In the genomic region with DNA sequence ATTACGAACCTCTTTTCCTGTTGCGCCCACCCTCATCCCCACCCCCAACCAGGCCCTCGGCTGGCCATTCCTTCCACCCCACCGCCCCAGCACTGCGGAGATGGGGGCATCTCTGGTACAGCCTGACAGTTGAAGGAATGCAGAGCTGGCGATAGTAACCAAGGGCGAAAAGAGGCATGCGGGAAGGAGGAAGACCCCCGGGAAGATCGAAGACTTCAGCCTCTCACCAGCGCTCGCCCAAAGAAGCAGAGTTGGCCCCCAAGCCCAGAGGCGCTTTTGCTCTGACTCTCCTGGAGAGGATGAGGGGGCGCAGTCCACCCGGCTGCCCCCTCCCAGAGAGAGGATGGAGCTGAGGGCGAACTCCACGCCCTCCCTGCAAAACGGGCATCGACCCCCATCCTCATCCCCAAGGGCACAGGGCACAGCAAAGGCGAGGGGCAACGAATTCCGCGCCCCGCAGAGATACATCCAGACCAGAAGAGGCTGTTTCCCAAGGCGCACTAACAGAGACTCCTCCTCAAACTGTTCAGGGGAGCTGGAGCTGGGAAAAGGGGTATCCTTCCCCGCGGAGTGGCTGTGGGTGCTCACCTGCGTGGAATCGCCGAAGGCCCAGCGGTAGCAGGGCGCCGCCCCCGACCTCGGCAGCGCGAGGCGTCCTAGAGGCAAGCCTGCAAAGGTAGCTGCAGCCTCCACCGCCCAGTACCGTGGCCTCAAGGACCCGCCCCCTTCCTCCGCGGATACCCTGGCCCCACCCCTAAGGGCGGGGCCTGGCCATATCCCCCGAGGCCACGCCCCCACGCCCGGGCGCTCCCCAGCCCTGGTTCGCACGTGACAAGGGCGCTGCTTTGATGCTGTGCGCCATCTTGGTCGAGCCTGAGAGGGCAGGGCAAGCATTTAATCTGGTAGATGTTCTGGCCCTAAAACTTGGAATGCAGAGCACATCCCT, we compare ENCODE assay signal across 7 mouse cellular contexts. TPM values are rescaled to one million over a fixed set of nuclear protein-coding genes. Genes with fewer than 3 reads are reported as not detected.
A peak's percentile ranks its signal among the peaks of the same experiment; 100 is the strongest.
DNase-seq lines count a peak whose midpoint lies in the region; ATAC-seq and TF ChIP-seq lines count a peak whose summit lies in the region.

No protein-coding gene starts in this region.

- H3K4me1 ChIP-seq in embryonic facial prominence, embryonic 15.5 days, result peaks cover 18% of the 10 kb centered on the region
- peaks cover 18 to 48% of the 10 kb centered on the region in 2 experiments for H3K4me1 ChIP-seq in heart, embryonic 14.5 days (ENCODE audit: control insufficient read depth in 2 of 2, insufficient read depth in 2 of 2, low read length in 2 of 2)
- 0 out of 2 replicates have a peak, but pooled peaks cover 2% of the 10 kb centered on the region for H3K4me1 ChIP-seq in kidney, postnatal 0 days (replicated peaks; ENCODE audit: insufficient read depth, low read length)

- H3K4me3 ChIP-seq in embryonic facial prominence, embryonic 15.5 days (replicated peaks), result peak overlapping the region; percentile 57
- H3K4me3 ChIP-seq in heart, embryonic 14.5 days (ENCODE audit: control insufficient read depth in 1 of 2, insufficient read depth in 1 of 2, low read depth in 1 of 2, low read length in 2 of 2), result peak overlapping the region; percentile 53 to 74
- H3K4me3 ChIP-seq in kidney, postnatal 0 days (replicated peaks; ENCODE audit: low read depth, low read length), result peak overlapping the region; percentile 45

- TF ChIP-seq POLR2A in brain, embryonic 14.5 days (IDR thresholded peaks at IDR 0.05; ENCODE audit: borderline replicate concordance, extremely low read depth, insufficient read depth, insufficient read length, poor library complexity, severe bottlenecking), result no peak

- peak overlapping the region; percentile 94 for H3K4me2 ChIP-seq in embryonic facial prominence, embryonic 15.5 days (replicated peaks)
- peak overlapping the region; percentile 78 for H3K4me2 ChIP-seq in heart, embryonic 14.5 days (ENCODE audit: low read length)
- H3K4me2 ChIP-seq in kidney, postnatal 0 days (ENCODE audit: low read length), result peak overlapping the region; percentile 88

- no peak for TF ChIP-seq CTCF in brain, embryonic 14.5 days (IDR thresholded peaks at IDR 0.05; ENCODE audit: borderline replicate concordance, extremely low read depth, insufficient read depth, insufficient read length)
- TF ChIP-seq CTCF in kidney, postnatal 0 days (IDR thresholded peaks at IDR 0.05; ENCODE audit: low read depth), result peak; percentile 4; the same call in 1 of the 2 replicates

- H3K9me3 ChIP-seq in embryonic facial prominence, embryonic 15.5 days (replicated peaks), result no peaks in the 10 kb centered on the region
- H3K9me3 ChIP-seq in heart, embryonic 14.5 days (ENCODE audit: control insufficient read depth, low read length), result no peaks in the 10 kb centered on the region
- H3K9me3 ChIP-seq in kidney, postnatal 0 days (replicated peaks; ENCODE audit: low read length), result no peaks in the 10 kb centered on the region

- H3K27ac ChIP-seq in embryonic facial prominence, embryonic 15.5 days (replicated peaks), result peak overlapping the region; percentile 39; the same call in 1 of the 2 replicates
- H3K27ac ChIP-seq in heart, embryonic 14.5 days (replicated peaks in 1 of 2; ENCODE audit: control insufficient read depth in 1 of 2, insufficient read depth in 1 of 2, low read depth in 2 of 2, low read length in 2 of 2), result peak overlapping the region; percentile 62 to 63
- no peak overlapping the region for H3K27ac ChIP-seq in kidney, postnatal 0 days

- H3K9ac ChIP-seq in embryonic facial prominence, embryonic 15.5 days, result peak overlapping the region; percentile 58
- peak overlapping the region; percentile 76 for H3K9ac ChIP-seq in heart, embryonic 14.5 days (ENCODE audit: low read length)
- peak overlapping the region; percentile 54 for H3K9ac ChIP-seq in kidney, postnatal 0 days (ENCODE audit: low read depth, low read length)

- peaks cover 25% of the 10 kb centered on the region for H3K36me3 ChIP-seq in embryonic facial prominence, embryonic 15.5 days
- H3K36me3 ChIP-seq in heart, embryonic 14.5 days (ENCODE audit: control insufficient read depth, insufficient read depth, low read length), result peaks cover 32% of the 10 kb centered on the region
- H3K36me3 ChIP-seq in kidney, postnatal 0 days (ENCODE audit: insufficient read depth, low read length), result peaks cover 7% of the 10 kb centered on the region

- peak; percentile 96 for DNase-seq in brain, embryonic 14.5 days (ENCODE audit: low read depth)
- peak; percentile 95 for DNase-seq in kidney, postnatal 0 days (ENCODE audit: low spot score)
- DNase-seq in liver, result peak; percentile 93
- peak; percentile 29 to 38 for DNase-seq in monocyte, adult 2 months (ENCODE audit: low read depth in 1 of 2, low spot score in 2 of 2)
- DNase-seq in spleen, postnatal 10 days (ENCODE audit: low spot score in 2 of 2), result peak; percentile 61 to 89

- under 1% methylated on average over 53 of the region's 54 CpGs for WGBS in embryonic facial prominence, embryonic 15.5 days
- 1% methylated on average over 46 of the region's 54 CpGs for WGBS in heart, embryonic 14.5 days
- WGBS in kidney, postnatal 0 days, result 3% methylated on average over 54 of the region's 54 CpGs

- H3K27me3 ChIP-seq in embryonic facial prominence, embryonic 15.5 days, result no peaks in the 10 kb centered on the region
- no peaks in the 10 kb centered on the region for H3K27me3 ChIP-seq in heart, embryonic 14.5 days (ENCODE audit: control insufficient read depth, insufficient read depth, low read length)
- H3K27me3 ChIP-seq in kidney, postnatal 0 days (ENCODE audit: insufficient read depth, low read length), result no peaks in the 10 kb centered on the region

- ATAC-seq in embryonic facial prominence, embryonic 15.5 days (ENCODE audit: insufficient number of reproducible peaks, low FRiP score, low TSS enrichment, low read depth), result peak; percentile 92
- ATAC-seq in heart, embryonic 14.5 days (ENCODE audit: insufficient number of reproducible peaks, insufficient read depth, low FRiP score, low read depth), result peak; percentile 90
- ATAC-seq in kidney, postnatal 0 days (replicated peaks; ENCODE audit: low FRiP score, low read depth), result peak; percentile 96

RNA-seq across cellular contexts. Expression of a gene that starts 11.6 kb away (rescaled TPM):
- 23.6 and 31.3 TPM in 2 replicates for polyA plus RNA-seq in brain, embryonic 14.5 days (2012; rRNA removed)
- 11.6 and 12.2 TPM in 2 replicates for polyA plus RNA-seq in embryonic facial prominence, embryonic 15.5 days (2015; fragmentation: Nextera tagmentation; extraction: Ambion mirVana)
- 10.5 and 11.9 TPM in 2 replicates for polyA plus RNA-seq in heart, embryonic 14.5 days (2014; fragmentation: Nextera tagmentation; extraction: Ambion mirVana)
- 2.0 and 2.3 TPM in 2 replicates for polyA plus RNA-seq in kidney, postnatal 0 days (2015; fragmentation: Nextera tagmentation; extraction: Ambion mirVana)

RNA-seq across cellular contexts. Expression of a gene that starts 17.5 kb away (rescaled TPM):
- polyA plus RNA-seq in brain, embryonic 14.5 days (2012; rRNA removed), result 111 and 116 TPM in 2 replicates
- polyA plus RNA-seq in embryonic facial prominence, embryonic 15.5 days (2015; fragmentation: Nextera tagmentation; extraction: Ambion mirVana), result 70.3 and 82.6 TPM in 2 replicates
- polyA plus RNA-seq in heart, embryonic 14.5 days (2014; fragmentation: Nextera tagmentation; extraction: Ambion mirVana), result 62.5 and 69.3 TPM in 2 replicates
- 56.7 and 65.7 TPM in 2 replicates for polyA plus RNA-seq in kidney, postnatal 0 days (2015; fragmentation: Nextera tagmentation; extraction: Ambion mirVana)

RNA-seq across cellular contexts. Expression of a gene that starts 41.5 kb away (rescaled TPM):
- not detected in 2 replicates for polyA plus RNA-seq in brain, embryonic 14.5 days (2012; rRNA removed)
- polyA plus RNA-seq in embryonic facial prominence, embryonic 15.5 days (2015; fragmentation: Nextera tagmentation; extraction: Ambion mirVana), result not detected in 2 replicates
- polyA plus RNA-seq in heart, embryonic 14.5 days (2014; fragmentation: Nextera tagmentation; extraction: Ambion mirVana), result not detected in 2 replicates
- not detected in 2 replicates for polyA plus RNA-seq in kidney, postnatal 0 days (2015; fragmentation: Nextera tagmentation; extraction: Ambion mirVana)

RNA-seq across cellular contexts. Expression of a gene that starts 54.5 kb away (rescaled TPM):
- polyA plus RNA-seq in brain, embryonic 14.5 days (2012; rRNA removed), result 1.3 and 2.6 TPM in 2 replicates
- polyA plus RNA-seq in embryonic facial prominence, embryonic 15.5 days (2015; fragmentation: Nextera tagmentation; extraction: Ambion mirVana), result 186 and 239 TPM in 2 replicates
- polyA plus RNA-seq in heart, embryonic 14.5 days (2014; fragmentation: Nextera tagmentation; extraction: Ambion mirVana), result 0.62 and 0.70 TPM in 2 replicates
- 0.08 TPM in 1 of 2 replicates, not detected in the other for polyA plus RNA-seq in kidney, postnatal 0 days (2015; fragmentation: Nextera tagmentation; extraction: Ambion mirVana)

Comparison
In these comparisons a context has a peak if more than half of its experiments do, and no peak if none do; other contexts are left out.
1. DNase-seq: peak in every context shown above with its lines; median percentile 96 in brain, embryonic 14.5 days; 95 in kidney, postnatal 0 days; 93 in liver; 75 in spleen, postnatal 10 days; 34 in monocyte, adult 2 months.